Mouse (Mus musculus) neural tube, embryonic 10.5 days (tissue): Measurements from ENCODE around the gene Myom1.

Experiments
- DNase-seq: peaks from one replicate; pipeline ENCODE4 v3.0.0-alpha.2; 2017; ENCODE audit warnings: low spot score; ENCODE audit errors: extremely low spot score

Gene Myom1

GRCm38 (mm10) chr17:71056405-71056804, 54.0 kb downstream of the Myom1 start:
- no peak for DNase-seq

GRCm38 (mm10) chr17:71057758-71058157, 55.3 kb downstream of the Myom1 start:
- DNase-seq = no peak

GRCm38 (mm10) chr17:71059213-71059612, 56.8 kb downstream of the Myom1 start:
- DNase-seq = no peak

GRCm38 (mm10) chr17:71062049-71062560, 59.7 kb downstream of the Myom1 start:
- no peak for DNase-seq

- DNase-seq = no peak
These were observed 60.6 kb downstream of the Myom1 start for GRCm38 (mm10) chr17:71062870-71063602.

- DNase-seq = no peak
These were observed 62.1 kb downstream of the Myom1 start for GRCm38 (mm10) chr17:71064463-71065014.

- no peak for DNase-seq
These were observed 62.7 kb downstream of the Myom1 start for GRCm38 (mm10) chr17:71065127-71065526.

- DNase-seq = no peak
These were observed 66.7 kb downstream of the Myom1 start for GRCm38 (mm10) chr17:71069176-71069575.

- no peak for DNase-seq
These were observed 69.5 kb downstream of the Myom1 start for GRCm38 (mm10) chr17:71071958-71072357.

GRCm38 (mm10) chr17:71074386-71074785, 72.0 kb downstream of the Myom1 start:
- DNase-seq = no peak

- no peak for DNase-seq
These were observed 79.6 kb downstream of the Myom1 start for GRCm38 (mm10) chr17:71081986-71082385.

GRCm38 (mm10) chr17:71086969-71087368, 84.5 kb downstream of the Myom1 start:
- no peak for DNase-seq

- DNase-seq = no peak
These were observed 85.1 kb downstream of the Myom1 start for GRCm38 (mm10) chr17:71087396-71088153.

- no peak for DNase-seq
These were observed 85.7 kb downstream of the Myom1 start for GRCm38 (mm10) chr17:71088154-71088521.

GRCm38 (mm10) chr17:71088991-71089434, 86.6 kb downstream of the Myom1 start:
- DNase-seq = no peak

GRCm38 (mm10) chr17:71089781-71090480, 87.5 kb downstream of the Myom1 start:
- DNase-seq = no peak

- no peak for DNase-seq
These were observed 88.6 kb downstream of the Myom1 start for GRCm38 (mm10) chr17:71091024-71091423.

GRCm38 (mm10) chr17:71092341-71092740, 89.9 kb downstream of the Myom1 start:
- DNase-seq = no peak

- DNase-seq = no peak
These were observed 91.4 kb downstream of the Myom1 start for GRCm38 (mm10) chr17:71093793-71094192.

- no peak for DNase-seq
These were observed 92.0 kb downstream of the Myom1 start for GRCm38 (mm10) chr17:71094438-71094837.

- no peak for DNase-seq
These were observed 94.2 kb downstream of the Myom1 start for GRCm38 (mm10) chr17:71096557-71097208.
